Mouse (Mus musculus) limb, embryonic 11.5 days (tissue): ENCODE measurements around the gene Usp10. TPM values are rescaled to one million over a fixed set of nuclear protein-coding genes. Genes with fewer than 3 reads are reported as not detected.

ENCODE experiments used
- ATAC-seq: fragments of 200-750 bp; cut with Nextera tagmentation; 2 replicates; pipeline ENCODE4 v1.8.0; 2017; ENCODE audit warnings: low read depth; ENCODE audit not compliant: insufficient number of reproducible peaks, low FRiP score, low TSS enrichment
- DNase-seq: peaks from one replicate; pipeline ENCODE4 v3.0.0-alpha.2; 2015; ENCODE audit warnings: low spot score
- H3K27ac ChIP-seq: fragments of 300-500 bp; sonication (generic); replicated peaks from 2 replicates; pipeline ENCODE4 v1.5.1; 2014; ENCODE audit warnings: low read depth, mild to moderate bottlenecking, low read length
- H3K27me3 ChIP-seq: fragments of 300-500 bp; sonication (generic); 2 replicates; pipeline ENCODE4 v1.6.1; 2014; ENCODE audit warnings: mild to moderate bottlenecking, low read length, mixed read lengths; ENCODE audit not compliant: control insufficient read depth, insufficient read depth
- H3K36me3 ChIP-seq: fragments of 300-500 bp; sonication (generic); 2 replicates; pipeline ENCODE4 v1.6.1; 2014; ENCODE audit warnings: mild to moderate bottlenecking, low read length, moderate library complexity, mixed read lengths; ENCODE audit not compliant: control insufficient read depth, insufficient read depth
- H3K4me1 ChIP-seq: fragments of 300-500 bp; sonication (generic); 2 replicates; pipeline ENCODE4 v1.6.1; 2014; ENCODE audit warnings: low read length, mixed read lengths; ENCODE audit not compliant: control insufficient read depth, insufficient read depth
- H3K4me2 ChIP-seq: fragments of 300-500 bp; sonication (generic); 2 replicates; pipeline ENCODE4 v1.6.1; 2014; ENCODE audit warnings: low read depth, mild to moderate bottlenecking, moderate library complexity; ENCODE audit not compliant: severe bottlenecking
- H3K4me3 ChIP-seq: fragments of 300-500 bp; sonication (generic); 2 replicates; pipeline ENCODE4 v1.5.1; 2014; ENCODE audit warnings: low read depth, low read length
- H3K9ac ChIP-seq: fragments of 300-500 bp; sonication (generic); 2 replicates; pipeline ENCODE4 v1.6.1; 2014; ENCODE audit warnings: mild to moderate bottlenecking, low read length
- H3K9me3 ChIP-seq: fragments of 300-500 bp; sonication (generic); 2 replicates; pipeline ENCODE4 v1.6.1; 2016; ENCODE audit warnings: low read length; ENCODE audit not compliant: control insufficient read depth
- WGBS: fragments of 180-500 bp; shearing (Covaris S2); extraction: QIAGEN DNeasy Blood & Tissue Kit; methylation state at CpG from one replicate; pipeline ENCODE4 v1.1.7; 2014; 5-methylcytosine and 5-hydroxymethylcytosine counted together
- polyA plus RNA-seq: library from polyadenylated mRNA; unstranded; fragments of >200 nt; fragmentation: Nextera tagmentation; extraction: Ambion mirVana; gene quantifications from 2 replicates; pipeline ENCODE4 v1.2.1, GENCODE M21; 2014

Usp10 gene
- 162 and 173 TPM in 2 replicates for polyA plus RNA-seq

- no peaks in the 10 kb centered on the region for H3K36me3 ChIP-seq
- H3K9ac ChIP-seq: peak within 1 kb of the TSS; percentile 94
- peak within 1 kb of the TSS; percentile 86 for H3K4me3 ChIP-seq
- DNase-seq (no peak), ATAC-seq (no peak)
- no peaks in the 10 kb centered on the region for H3K9me3 ChIP-seq
- WGBS: 30% methylated on average over 13 of the region's 13 CpGs
- no peaks in the 10 kb centered on the region for H3K27me3 ChIP-seq
- peak within 1 kb of the TSS; percentile 80 for H3K4me2 ChIP-seq
- peaks cover 16% of the 10 kb centered on the region for H3K4me1 ChIP-seq
- peak within 1 kb of the TSS; percentile 82; the same call in 1 of the 2 replicates for H3K27ac ChIP-seq
Measured at GRCm38 (mm10) chr8:119909944-119910546, at the start of gene Usp10. Usp10 (plus strand) TSS chr8:119910360.

- peak; percentile 98 for DNase-seq
- H3K9me3 ChIP-seq: no peaks in the 10 kb centered on the region
- peaks cover 7% of the 10 kb centered on the region for H3K27me3 ChIP-seq
- no peaks in the 10 kb centered on the region for H3K36me3 ChIP-seq
- under 1% methylated on average over 35 of the region's 35 CpGs for WGBS
- ATAC-seq: peak; percentile 94
- H3K4me1 ChIP-seq: 0 out of 2 replicates have a peak, but pooled peaks cover 4% of the 10 kb centered on the region
- peak within 1 kb of the TSS; percentile 74 for H3K4me3 ChIP-seq
- peak within 1 kb of the TSS; percentile 91 for H3K4me2 ChIP-seq
- H3K9ac ChIP-seq: peak within 1 kb of the TSS; percentile 60
- no peak within 1 kb of the TSS for H3K27ac ChIP-seq
Measured at GRCm38 (mm10) chr8:119861706-119862389, 48.3 kb upstream of the Usp10 start, which contains the start of gene Klhl36. Klhl36 (plus strand) TSS chr8:119862266.

GRCm38 (mm10) chr8:119862390-119862734 lies 47.8 kb upstream of the Usp10 start:
- Histone ChIP-seq H3K9me3 (no peaks in the 10 kb centered on the region), H3K9ac (peak overlapping the region; percentile 60), H3K4me3 (peak overlapping the region; percentile 74), H3K36me3 (no peaks in the 10 kb centered on the region), H3K27ac (no peak overlapping the region), H3K27me3 (peaks cover 7% of the 10 kb centered on the region), H3K4me1 (0 out of 2 replicates have a peak, but pooled peaks cover 4% of the 10 kb centered on the region), H3K4me2 (peak overlapping the region; percentile 91)
- 1% methylated on average over 13 of the region's 19 CpGs for WGBS
- ATAC-seq (peak; percentile 69; the same call in 1 of the 2 replicates), DNase-seq (no peak)

- DNase-seq (no peak), ATAC-seq (no peak)
- Histone ChIP-seq H3K4me1 (0 out of 2 replicates have a peak, but pooled peaks cover 2% of the 10 kb centered on the region), H3K36me3 (no peaks in the 10 kb centered on the region), H3K27me3 (peaks cover 7% of the 10 kb centered on the region), H3K4me2 (peak overlapping the region; percentile 91), H3K27ac (no peak overlapping the region), H3K4me3 (peak overlapping the region; percentile 74), H3K9ac (peak overlapping the region; percentile 60; the same call in 1 of the 2 replicates), H3K9me3 (no peaks in the 10 kb centered on the region)
- WGBS: 19% methylated on average over 6 of the region's 6 CpGs
Measured at GRCm38 (mm10) chr8:119862749-119863148, 47.4 kb upstream of the Usp10 start.

GRCm38 (mm10) chr8:119869616-119870015 lies 40.5 kb upstream of the Usp10 start:
- H3K27me3 ChIP-seq: no peaks in the 10 kb centered on the region
- no peak overlapping the region for H3K27ac ChIP-seq
- no peaks in the 10 kb centered on the region for H3K4me1 ChIP-seq
- DNase-seq (no peak), ATAC-seq (no peak)
- H3K9ac ChIP-seq: no peak overlapping the region
- H3K4me2 ChIP-seq: no peak overlapping the region
- 77% methylated on average over 20 of the region's 20 CpGs for WGBS
- peaks cover 6% of the 10 kb centered on the region for H3K36me3 ChIP-seq
- H3K4me3 ChIP-seq: no peak overlapping the region
- peaks cover 5% of the 10 kb centered on the region; the same call in 1 of the 2 replicates for H3K9me3 ChIP-seq

DNA sequence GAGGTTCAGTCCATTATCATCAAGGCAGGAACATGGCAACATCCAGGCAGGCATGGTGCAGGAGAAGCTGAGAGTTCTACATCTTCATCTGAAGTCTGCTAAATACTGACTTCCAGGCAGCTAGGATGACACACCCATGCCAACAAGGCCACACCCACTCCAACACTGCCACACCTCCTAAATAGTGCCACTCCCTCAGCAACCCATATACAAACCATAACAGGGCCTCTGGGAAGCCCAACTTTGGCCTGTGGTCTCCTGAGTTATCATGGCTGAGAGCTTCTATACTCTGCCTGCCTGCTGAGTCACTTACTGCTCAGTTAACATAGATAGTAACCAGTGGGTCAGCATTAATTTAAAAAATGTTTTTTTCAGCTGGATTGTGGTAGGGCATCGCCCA lies 37.0 kb upstream of the Usp10 start:
- Histone ChIP-seq H3K4me3 (no peak overlapping the region), H3K27me3 (no peaks in the 10 kb centered on the region), H3K27ac (no peak overlapping the region), H3K36me3 (peaks cover 6% of the 10 kb centered on the region), H3K9me3 (peaks cover 5% of the 10 kb centered on the region; the same call in 1 of the 2 replicates), H3K4me1 (no peaks in the 10 kb centered on the region), H3K9ac (no peak overlapping the region), H3K4me2 (no peak overlapping the region)
- 97% methylated on average over 1 of the region's 1 CpGs for WGBS
- DNase-seq: no peak
- no peak for ATAC-seq

- H3K27ac ChIP-seq: no peak overlapping the region
- H3K27me3 ChIP-seq: no peaks in the 10 kb centered on the region
- H3K4me1 ChIP-seq: no peaks in the 10 kb centered on the region
- DNase-seq (no peak), ATAC-seq (no peak)
- no peaks in the 10 kb centered on the region for H3K36me3 ChIP-seq
- no peak overlapping the region for H3K9ac ChIP-seq
- H3K4me2 ChIP-seq: no peak overlapping the region
- H3K9me3 ChIP-seq: no peaks in the 10 kb centered on the region
- WGBS: 81% methylated on average over 6 of the region's 6 CpGs
- H3K4me3 ChIP-seq: no peak overlapping the region
Measured at GRCm38 (mm10) chr8:119881301-119881700, 28.9 kb upstream of the Usp10 start.

DNA sequence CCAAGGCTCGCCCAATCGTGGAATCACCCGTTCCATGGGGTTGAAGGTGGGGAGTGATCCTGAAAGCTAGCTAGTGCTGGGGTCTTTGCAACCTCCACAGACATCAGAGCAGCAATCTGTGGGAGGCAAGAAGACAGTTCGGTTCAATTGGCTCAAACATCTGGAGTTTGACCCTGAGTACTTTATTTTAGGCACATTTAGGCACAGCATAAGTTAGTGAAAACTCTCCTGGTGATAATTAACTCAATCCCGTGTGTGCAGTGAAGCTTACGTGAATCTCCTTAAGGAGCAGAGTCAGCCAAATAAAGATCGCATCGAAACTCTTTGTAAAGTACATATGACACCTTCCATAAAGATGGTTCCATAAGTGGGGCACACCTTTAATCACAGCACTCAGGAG lies 28.2 kb upstream of the Usp10 start:
- Histone ChIP-seq H3K9me3 (no peaks in the 10 kb centered on the region), H3K4me3 (no peak overlapping the region), H3K4me1 (no peaks in the 10 kb centered on the region), H3K4me2 (no peak overlapping the region), H3K27me3 (no peaks in the 10 kb centered on the region), H3K36me3 (no peaks in the 10 kb centered on the region), H3K27ac (no peak overlapping the region), H3K9ac (no peak overlapping the region)
- no peak for ATAC-seq
- no peak for DNase-seq
- WGBS: 64% methylated on average over 8 of the region's 8 CpGs
